ENCODE assay signal across 12 mouse cellular contexts in genomic region chr8:120002348-120002747, GRCm38 (mm10). TPM values are rescaled to one million over a fixed set of nuclear protein-coding genes. Genes with fewer than 3 reads are reported as not detected.
DNase-seq lines count a peak whose midpoint lies in the region; ATAC-seq and TF ChIP-seq lines count a peak whose summit lies in the region.
"Had no signal": no experiment of that assay in that cellular context is flagged by ENCODE, and none has a peak within 500 bp of the region (broad histone marks: within the 10 kb centered on the region; RNA-seq: fewer than 3 reads in every experiment).

No protein-coding gene starts in this region.

- no peak overlapping the region for H3K4me2 ChIP-seq in hindbrain, embryonic 12.5 days (replicated peaks)
- H3K4me2 ChIP-seq in midbrain, embryonic 15.5 days = no peak overlapping the region
- no peak overlapping the region for H3K4me2 ChIP-seq in stomach, embryonic 16.5 days (ENCODE audit: low read depth, low read length)
- H3K4me2 ChIP-seq: limb, embryonic 13.5 days had no signal

- H3K9ac ChIP-seq in hindbrain, embryonic 12.5 days = no peak overlapping the region
- H3K9ac ChIP-seq in midbrain, embryonic 15.5 days = no peak overlapping the region
- H3K9ac ChIP-seq in stomach, embryonic 16.5 days (ENCODE audit: low read length) = no peak overlapping the region
- H3K9ac ChIP-seq: limb, embryonic 13.5 days had no signal

- H3K4me1 ChIP-seq in hindbrain, embryonic 10.5 days (replicated peaks) = peaks cover 48% of the 10 kb centered on the region
- peaks cover 18% of the 10 kb centered on the region for H3K4me1 ChIP-seq in hindbrain, embryonic 12.5 days
- H3K4me1 ChIP-seq in midbrain, embryonic 10.5 days = peaks cover 34% of the 10 kb centered on the region
- H3K4me1 ChIP-seq in midbrain, embryonic 15.5 days = peaks cover 6% of the 10 kb centered on the region; the same call in 1 of the 2 replicates
- peaks cover 9% of the 10 kb centered on the region; the same call in 1 of the 2 replicates for H3K4me1 ChIP-seq in embryonic fibroblast, embryonic 13.5 days (ENCODE audit: control insufficient read depth, insufficient read depth, low read length)
- peaks cover 23% of the 10 kb centered on the region for H3K4me1 ChIP-seq in stomach, embryonic 16.5 days (ENCODE audit: control insufficient read depth, insufficient read depth, low read length)

- H3K36me3 ChIP-seq in hindbrain, embryonic 10.5 days = no peaks in the 10 kb centered on the region
- no peaks in the 10 kb centered on the region for H3K36me3 ChIP-seq in hindbrain, embryonic 12.5 days
- H3K36me3 ChIP-seq in midbrain, embryonic 10.5 days = no peaks in the 10 kb centered on the region
- H3K36me3 ChIP-seq in midbrain, embryonic 15.5 days (replicated peaks) = no peaks in the 10 kb centered on the region
- no peaks in the 10 kb centered on the region for H3K36me3 ChIP-seq in stomach, embryonic 16.5 days (ENCODE audit: control insufficient read depth, insufficient read depth, low read length)
- H3K36me3 ChIP-seq: limb, embryonic 13.5 days had no signal

- 65% methylated on average over 9 of the region's 9 CpGs for WGBS in hindbrain, embryonic 10.5 days
- WGBS in hindbrain, embryonic 12.5 days = 65% methylated on average over 9 of the region's 9 CpGs
- WGBS in midbrain, embryonic 10.5 days = 63% methylated on average over 9 of the region's 9 CpGs
- WGBS in midbrain, embryonic 15.5 days = 64% methylated on average over 9 of the region's 9 CpGs
- 54% methylated on average over 9 of the region's 9 CpGs for WGBS in stomach, embryonic 16.5 days

- 0 out of 2 replicates have a peak overlapping the region, but pooled peaks have one; percentile 10 for H3K27ac ChIP-seq in hindbrain, embryonic 10.5 days
- H3K27ac ChIP-seq in hindbrain, embryonic 12.5 days = no peak overlapping the region
- 0 out of 2 replicates have a peak overlapping the region, but pooled peaks have one; percentile 1 for H3K27ac ChIP-seq in midbrain, embryonic 10.5 days (replicated peaks)
- no peak overlapping the region for H3K27ac ChIP-seq in midbrain, embryonic 15.5 days
- H3K27ac ChIP-seq in embryonic fibroblast, embryonic 13.5 days (ENCODE audit: insufficient read depth, low read length) = peak overlapping the region; percentile 84
- H3K27ac ChIP-seq in stomach, embryonic 16.5 days (ENCODE audit: low read length) = peak overlapping the region; percentile 84
- H3K27ac ChIP-seq: limb, embryonic 13.5 days; macrophage had no signal

- ATAC-seq in hindbrain, embryonic 12.5 days (ENCODE audit: low FRiP score) = no peak
- ATAC-seq in midbrain, embryonic 15.5 days (replicated peaks) = no peak
- no peak for ATAC-seq in stomach, embryonic 16.5 days (ENCODE audit: insufficient read depth, low FRiP score)

- H3K27me3 ChIP-seq in hindbrain, embryonic 10.5 days (ENCODE audit: insufficient read depth, poor library complexity, severe bottlenecking) = peaks cover 3% of the 10 kb centered on the region; the same call in 1 of the 2 replicates
- H3K27me3 ChIP-seq in hindbrain, embryonic 12.5 days = no peaks in the 10 kb centered on the region; the same call in 1 of the 2 replicates
- 0 out of 2 replicates have a peak, but pooled peaks cover 6% of the 10 kb centered on the region for H3K27me3 ChIP-seq in midbrain, embryonic 10.5 days (ENCODE audit: low read depth, poor library complexity, severe bottlenecking)
- no peaks in the 10 kb centered on the region for H3K27me3 ChIP-seq in midbrain, embryonic 15.5 days (replicated peaks)
- no peaks in the 10 kb centered on the region for H3K27me3 ChIP-seq in stomach, embryonic 16.5 days (ENCODE audit: control insufficient read depth, insufficient read depth, low read length)
- H3K27me3 ChIP-seq: limb, embryonic 13.5 days had no signal

- no peak for DNase-seq in hindbrain, embryonic 10.5 days (ENCODE audit: low spot score)
- DNase-seq in midbrain, embryonic 10.5 days (ENCODE audit: low spot score) = no peak
- DNase-seq in cerebellum, adult 8-10 months = no peak
- DNase-seq in adipocyte (ENCODE audit: low spot score) = no peak
- DNase-seq: heart, postnatal 10 days; thymus, postnatal 36 days had no signal

- H3K9me3 ChIP-seq in hindbrain, embryonic 10.5 days = no peaks in the 10 kb centered on the region
- no peaks in the 10 kb centered on the region for H3K9me3 ChIP-seq in hindbrain, embryonic 12.5 days (replicated peaks)
- no peaks in the 10 kb centered on the region for H3K9me3 ChIP-seq in midbrain, embryonic 10.5 days (replicated peaks)
- H3K9me3 ChIP-seq in midbrain, embryonic 15.5 days = no peaks in the 10 kb centered on the region
- no peaks in the 10 kb centered on the region for H3K9me3 ChIP-seq in stomach, embryonic 16.5 days (replicated peaks; ENCODE audit: control insufficient read depth, low read length)
- H3K9me3 ChIP-seq: limb, embryonic 13.5 days had no signal

- TF ChIP-seq CTCF in embryonic fibroblast, embryonic 13.5 days (IDR thresholded peaks at IDR 0.05; ENCODE audit: borderline replicate concordance, insufficient read depth, low read length) = no peak

- TF ChIP-seq POLR2A in embryonic fibroblast, embryonic 13.5 days (IDR thresholded peaks at IDR 0.05; ENCODE audit: low read depth, low read length) = no peak

- H3K4me3 ChIP-seq in hindbrain, embryonic 10.5 days = no peak overlapping the region
- H3K4me3 ChIP-seq in hindbrain, embryonic 12.5 days = no peak overlapping the region
- H3K4me3 ChIP-seq in midbrain, embryonic 10.5 days = no peak overlapping the region
- H3K4me3 ChIP-seq in midbrain, embryonic 15.5 days = no peak overlapping the region
- no peak overlapping the region for H3K4me3 ChIP-seq in embryonic fibroblast, embryonic 13.5 days (ENCODE audit: insufficient read depth, low read length)
- no peak overlapping the region for H3K4me3 ChIP-seq in stomach, embryonic 16.5 days (replicated peaks; ENCODE audit: low read length)
- H3K4me3 ChIP-seq: limb, embryonic 13.5 days had no signal

RNA-seq across cellular contexts. Expression of gene Crispld2, which starts 10.1 kb away (rescaled TPM):
- polyA plus RNA-seq in hindbrain, embryonic 10.5 days (2016; fragmentation: Nextera tagmentation; extraction: Ambion mirVana) = 3.8 and 4.6 TPM in 2 replicates
- polyA plus RNA-seq in hindbrain, embryonic 12.5 days (2016; fragmentation: Nextera tagmentation; extraction: Ambion mirVana) = 4.8 and 5.3 TPM in 2 replicates
- 2.9 and 4.0 TPM in 2 replicates for polyA plus RNA-seq in midbrain, embryonic 10.5 days (2016; fragmentation: Nextera tagmentation; extraction: Ambion mirVana)
- 2.9 TPM in 2 replicates for polyA plus RNA-seq in midbrain, embryonic 15.5 days (2015; fragmentation: Nextera tagmentation; extraction: Ambion mirVana)
- 40.9 and 41.4 TPM in 2 replicates for polyA plus RNA-seq in embryonic fibroblast, embryonic 13.5 days (2011; ENCODE audit: insufficient read length, low read depth, missing spikeins)
- polyA plus RNA-seq in stomach, embryonic 16.5 days (2015; fragmentation: Nextera tagmentation; extraction: Ambion mirVana) = 38.1 and 39.7 TPM in 2 replicates

Comparison
In these comparisons a context has a peak if more than half of its experiments do, and no peak if none do; other contexts are left out.
1. H3K27ac ChIP-seq: peak in hindbrain, embryonic 10.5 days (single experiment), midbrain, embryonic 10.5 days (single experiment), embryonic fibroblast, embryonic 13.5 days (single experiment) and stomach, embryonic 16.5 days (single experiment); none in hindbrain, embryonic 12.5 days (single experiment) and midbrain, embryonic 15.5 days (single experiment).